9 mouse cellular contexts compared by ENCODE assay signal in the genomic region with DNA sequence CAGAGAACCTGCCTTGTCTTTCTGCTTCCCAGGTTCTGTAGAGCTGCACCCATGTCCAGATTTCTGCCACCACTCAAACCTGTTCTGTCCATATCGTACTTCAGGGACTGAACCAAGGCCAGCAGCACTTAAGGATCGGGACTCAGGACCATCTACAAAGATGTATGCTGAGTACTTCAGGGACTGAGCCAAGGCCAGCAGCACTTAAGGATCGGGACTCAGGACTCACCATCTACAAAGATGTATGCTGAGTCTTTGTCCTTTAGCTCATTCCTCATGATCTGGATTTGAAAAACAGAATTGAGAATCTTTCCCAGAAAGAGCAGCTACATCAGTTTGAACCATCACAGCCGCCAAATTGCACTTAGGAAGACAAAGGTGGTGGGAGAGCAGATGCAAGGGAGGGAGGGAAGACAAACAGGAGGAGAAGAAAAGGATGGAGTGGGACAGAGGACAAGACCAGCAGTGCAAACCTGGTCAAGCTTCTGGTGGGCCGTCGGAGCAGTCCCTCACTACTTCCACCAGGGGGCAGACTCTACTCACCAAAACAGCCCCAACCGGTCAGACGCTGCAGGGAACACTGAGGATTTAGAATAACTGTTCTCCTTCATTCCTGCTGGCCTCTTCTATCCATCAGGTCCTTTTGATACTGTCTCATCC. TPM values are rescaled to one million over a fixed set of nuclear protein-coding genes. Genes with fewer than 3 reads are reported as not detected.
DNase-seq lines count a peak whose midpoint lies in the region; TF ChIP-seq lines count a peak whose summit lies in the region.
"Had no signal": no experiment of that assay in that cellular context is flagged by ENCODE, and none has a peak within 500 bp of the region (broad histone marks: within the 10 kb centered on the region; RNA-seq: fewer than 3 reads in every experiment).

No protein-coding gene starts in this region.

- intact Hi-C loops in heart, postnatal 10 days (cut with DNase I) = loop anchor here (1.0 kb wide), 2 partner anchors 127 to 258 kb away; no protein-coding TSS in a partner anchor

- H3K4me3 ChIP-seq in bone marrow macrophage, adult 2 months (ENCODE audit: insufficient read depth, low read length) = no peak overlapping the region
- H3K4me3 ChIP-seq in embryonic fibroblast, embryonic 13.5 days (ENCODE audit: insufficient read depth, low read length) = no peak overlapping the region
- H3K4me3 ChIP-seq: erythroblast, embryonic 14.5 days had no signal

- TF ChIP-seq CTCF in bone marrow macrophage, adult 2 months (IDR thresholded peaks at IDR 0.05; ENCODE audit: low read depth, low read length) = peak; percentile 69
- peak; percentile 74 for TF ChIP-seq CTCF in embryonic fibroblast, embryonic 13.5 days (IDR thresholded peaks at IDR 0.05; ENCODE audit: borderline replicate concordance, insufficient read depth, low read length)

- H3K27ac ChIP-seq in bone marrow macrophage, adult 2 months (ENCODE audit: insufficient read depth, low read depth, low read length) = no peak overlapping the region
- H3K27ac ChIP-seq in embryonic fibroblast, embryonic 13.5 days (ENCODE audit: insufficient read depth, low read length) = no peak overlapping the region

- peak; percentile 42 for DNase-seq in CD4-positive helper T cell, adult 2 months (ENCODE audit: low read depth, low spot score)
- peak; percentile 82 to 89 for DNase-seq in heart, postnatal 10 days
- peak; percentile 81 to 84 for DNase-seq in kidney, postnatal 4 days
- DNase-seq in lung, adult 18-20 months = peak; percentile 52 to 65
- peak; percentile 6 for DNase-seq in ovary, adult 18-20 months (ENCODE audit: low spot score)
- DNase-seq in thymus, adult 18-20 months = peak; percentile 4 to 5

- peaks cover 32% of the 10 kb centered on the region for H3K4me1 ChIP-seq in bone marrow macrophage, adult 2 months (ENCODE audit: control insufficient read depth, insufficient read depth, low read length)
- H3K4me1 ChIP-seq in embryonic fibroblast, embryonic 13.5 days (ENCODE audit: control insufficient read depth, insufficient read depth, low read length) = peaks cover 16% of the 10 kb centered on the region

- no peak for TF ChIP-seq POLR2A in bone marrow macrophage, adult 2 months (IDR thresholded peaks at IDR 0.05; ENCODE audit: borderline replicate concordance, low read depth, low read length)
- no peak for TF ChIP-seq POLR2A in embryonic fibroblast, embryonic 13.5 days (IDR thresholded peaks at IDR 0.05; ENCODE audit: low read depth, low read length)

RNA-seq across cellular contexts. Expression of gene Npvf, which starts 24.7 kb away (rescaled TPM):
- 4.0 and 6.0 TPM in 2 replicates for polyA plus RNA-seq in bone marrow macrophage, adult 2 months (2012; ENCODE audit: insufficient read depth, insufficient read length, missing spikeins)
- polyA plus RNA-seq in embryonic fibroblast, embryonic 13.5 days (2011; ENCODE audit: insufficient read length, low read depth, missing spikeins) = not detected in 2 replicates
- total RNA-seq in heart, postnatal 10 days (2021) = not detected
- polyA plus RNA-seq: erythroblast, embryonic 14.5 days had no signal

Comparison
In these comparisons a context has a peak if more than half of its experiments do, and no peak if none do; other contexts are left out.
1. DNase-seq: peak in every context shown above with its lines; median percentile 86 in heart, postnatal 10 days; 82 in kidney, postnatal 4 days; 58 in lung, adult 18-20 months; 42 in CD4-positive helper T cell, adult 2 months; 6 in ovary, adult 18-20 months; 4 in thymus, adult 18-20 months.